Mouse (Mus musculus) adipocyte (in vitro differentiated cells): ENCODE measurements around the gene Atxn7l3.

Experiments used
- DNase-seq: peaks from one replicate; pipeline ENCODE4 v3.0.0-alpha.2; 2016; ENCODE audit warnings: low spot score

Gene Atxn7l3

DNA sequence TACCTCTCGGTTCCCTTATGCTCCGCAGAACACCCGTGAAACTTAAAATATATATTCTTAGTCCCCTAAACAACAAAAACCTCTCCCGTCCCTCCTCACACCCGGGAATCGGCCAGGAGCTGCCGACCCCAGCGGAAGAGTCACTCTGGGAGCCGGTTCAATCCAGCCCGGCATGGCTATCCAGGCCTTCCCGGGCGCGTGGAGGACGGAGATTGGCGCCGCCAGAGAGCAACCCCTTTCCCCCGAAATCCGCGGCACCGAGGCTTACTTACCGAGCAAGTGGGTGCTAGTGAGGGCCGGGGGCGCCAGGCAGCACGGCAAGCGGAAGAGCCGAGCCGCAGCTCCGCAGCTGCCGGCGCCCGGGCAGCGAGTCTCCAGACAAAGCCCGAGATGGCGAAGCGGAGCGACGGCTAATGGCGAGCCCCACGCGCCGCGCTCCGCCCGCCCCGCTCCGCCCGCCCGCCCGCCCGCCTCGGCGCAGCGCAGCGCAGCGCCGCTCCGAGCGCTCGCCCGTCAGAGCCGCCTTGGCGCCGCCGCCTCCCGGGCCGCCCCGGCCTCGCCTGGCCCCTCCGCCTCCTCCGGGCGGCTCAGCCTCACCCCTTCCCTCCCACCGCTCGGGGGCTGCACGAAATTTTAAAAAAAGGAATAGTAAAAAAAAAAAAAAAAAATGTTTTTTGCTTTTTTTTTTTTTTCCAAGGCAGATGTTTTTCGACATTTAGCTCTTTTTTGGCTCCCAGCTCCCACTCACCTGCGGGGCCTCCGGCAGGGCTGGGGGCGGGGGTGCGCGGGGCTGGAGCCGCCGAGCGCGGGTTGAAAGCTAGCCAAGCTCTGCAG is 22.4 kb upstream of the Atxn7l3 start:
- peak; percentile 58 for DNase-seq

DNA sequence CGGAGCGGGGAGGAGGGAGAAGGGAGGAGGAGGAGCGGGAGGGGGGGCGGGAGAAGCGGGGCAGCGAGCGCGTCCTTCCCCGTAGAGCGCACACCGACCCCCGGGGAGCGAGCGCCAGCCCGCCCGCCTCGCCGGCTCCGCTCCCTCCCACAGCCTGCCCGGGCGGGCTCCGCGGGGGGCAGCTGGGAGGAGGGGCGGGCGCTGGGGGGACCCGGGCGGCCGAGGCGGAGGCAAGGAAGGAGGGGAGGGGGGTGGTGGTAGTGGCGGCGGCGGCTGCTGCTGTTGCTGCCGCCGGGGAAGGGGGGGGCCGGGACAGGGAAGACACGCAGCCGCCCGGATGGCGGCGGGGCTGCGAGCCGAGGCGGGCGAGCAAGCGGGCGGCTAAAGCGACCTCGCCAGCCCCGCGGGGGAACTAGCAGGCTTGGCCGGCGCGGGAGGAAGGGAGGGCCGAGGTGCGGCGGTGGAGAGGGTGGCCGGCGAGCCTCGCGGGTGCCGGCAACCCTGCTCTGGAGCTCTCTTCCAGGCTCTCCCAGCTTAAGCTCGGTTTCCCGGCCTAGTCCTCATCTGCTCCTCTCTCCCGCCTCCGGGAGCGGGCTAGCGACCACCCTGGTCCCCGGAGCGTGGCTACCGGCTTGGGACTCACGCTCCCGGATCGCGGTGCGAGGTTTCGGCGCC is 21.6 kb upstream of the Atxn7l3 start:
- DNase-seq = peak; percentile 63

DNA sequence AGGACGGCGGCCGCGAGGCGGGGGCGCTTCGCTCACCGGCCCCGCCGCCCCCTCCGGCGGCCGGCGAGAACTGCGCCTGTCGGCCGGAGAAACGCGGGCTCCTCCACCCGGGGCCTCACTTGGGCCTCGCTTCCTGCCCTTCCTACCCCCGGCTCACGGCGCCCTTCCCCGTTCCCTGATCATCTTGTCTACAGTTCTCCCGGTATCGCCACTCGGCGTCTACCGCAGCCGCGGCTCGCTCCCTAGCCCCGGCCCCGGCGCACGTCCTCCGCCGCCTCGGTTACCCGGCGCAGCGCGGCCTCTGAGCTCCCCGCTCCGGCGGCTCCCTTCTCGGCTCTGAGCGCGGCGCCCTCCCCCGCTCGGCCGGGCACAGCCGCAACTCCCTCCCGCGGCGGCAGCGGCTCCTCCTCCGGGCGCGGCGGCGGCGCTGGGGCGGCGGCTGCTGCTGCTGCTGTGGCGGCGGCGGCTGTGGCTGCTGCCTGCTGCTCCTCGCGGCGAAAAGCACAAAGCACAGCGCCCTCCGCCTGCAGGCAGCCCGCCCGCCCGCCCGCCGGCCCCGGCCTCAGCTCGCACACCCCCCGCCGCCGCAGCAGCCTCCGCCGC is 21.0 kb upstream of the Atxn7l3 start:
- DNase-seq = peak; percentile 55

DNA sequence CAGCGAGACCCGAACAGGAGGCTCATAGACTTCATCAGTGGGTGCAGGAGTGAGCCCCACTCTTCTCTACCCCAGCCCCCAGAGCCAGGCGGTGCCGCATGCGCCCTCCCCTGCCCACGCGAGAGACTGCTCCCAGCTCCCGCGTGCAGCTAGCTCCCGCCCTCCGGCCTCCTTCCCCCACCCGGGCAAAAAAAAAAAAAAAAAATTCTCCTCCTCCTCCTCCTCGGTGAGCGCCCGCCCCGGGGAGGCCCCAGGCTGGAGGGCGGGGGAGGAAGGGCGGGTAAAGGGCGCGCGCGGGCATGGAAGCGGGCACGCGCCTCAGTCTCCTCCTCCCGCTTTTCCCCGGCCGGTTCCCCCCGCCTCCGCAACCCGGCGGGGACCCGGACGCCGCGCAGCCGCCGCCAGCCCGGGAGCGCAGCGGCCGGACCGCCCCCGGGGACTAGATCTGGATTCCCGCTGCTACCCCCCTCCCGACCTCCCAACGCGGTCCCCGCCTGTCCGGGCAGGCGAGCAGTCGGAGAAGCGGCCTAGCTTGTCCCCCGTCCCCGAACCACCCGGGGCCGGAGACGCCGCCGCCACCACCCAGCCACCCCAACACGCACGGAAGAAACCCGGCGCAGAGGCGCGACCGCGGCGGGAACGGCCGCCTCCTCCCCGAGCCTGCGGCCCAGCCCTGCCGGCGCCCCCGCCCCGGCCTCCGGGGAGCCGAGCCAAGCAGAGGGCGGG is 20.3 kb upstream of the Atxn7l3 start:
- DNase-seq = peak; percentile 84

DNA sequence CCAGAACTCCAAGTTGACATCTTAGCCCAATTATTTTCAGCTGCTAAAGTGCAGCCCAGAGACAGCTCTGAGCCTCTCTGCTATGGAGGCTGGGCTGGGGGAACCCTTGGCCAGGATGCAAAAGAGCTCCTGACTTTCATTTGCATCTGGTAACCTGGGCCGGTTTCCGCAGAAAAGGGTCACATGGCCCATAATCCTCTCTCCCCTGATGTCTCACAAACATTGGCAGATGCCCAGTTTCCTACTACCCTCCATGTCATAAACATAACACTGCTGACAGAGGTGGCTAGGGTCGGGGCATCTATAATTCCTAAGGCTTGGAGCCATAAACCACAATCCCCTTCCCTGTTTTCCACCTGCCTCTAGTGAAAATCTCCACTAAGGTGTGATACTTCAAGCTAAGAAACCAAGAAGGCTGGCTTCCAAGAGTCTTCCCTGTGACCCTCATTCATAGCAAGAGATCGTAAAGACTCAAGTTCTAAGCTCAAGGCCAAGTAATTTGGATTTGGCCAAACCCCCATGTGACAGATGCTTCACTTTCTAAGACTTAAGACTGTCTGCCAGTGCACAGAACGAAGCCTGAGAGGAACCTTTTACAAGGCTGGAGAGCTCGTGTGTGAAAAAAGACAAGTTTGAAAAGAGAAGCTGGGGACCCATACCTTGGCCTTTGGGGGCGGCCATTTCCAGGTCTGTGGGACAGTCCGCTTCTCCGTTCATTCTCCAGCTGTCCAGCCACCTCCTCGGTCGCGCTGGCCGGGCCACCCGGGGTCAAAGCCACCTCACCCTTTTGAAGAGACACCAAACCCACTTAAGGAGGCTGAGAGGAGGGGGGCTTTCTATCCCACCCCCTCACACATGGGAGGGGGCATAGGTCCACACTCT is 19.5 kb upstream of the Atxn7l3 start:
- peak; percentile 46 for DNase-seq

DNA sequence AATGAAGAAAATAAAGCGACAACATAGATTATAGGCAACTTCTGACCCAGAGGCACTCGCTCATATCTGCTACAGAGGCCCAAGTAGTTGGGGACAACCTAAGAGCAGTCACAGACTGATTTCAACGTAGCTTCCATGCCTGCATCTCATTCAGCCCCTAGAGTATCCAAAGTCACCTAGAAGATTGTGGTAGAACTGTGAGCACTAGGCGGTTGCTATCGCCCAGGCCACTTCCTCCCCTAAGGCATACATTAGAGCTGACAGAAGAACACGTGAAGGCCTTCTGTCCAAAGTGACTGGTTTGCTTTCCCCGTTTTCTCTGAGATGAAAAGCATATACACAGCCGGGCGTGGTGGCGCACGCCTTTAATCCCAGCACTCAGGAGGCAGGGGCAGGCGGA is 17.9 kb upstream of the Atxn7l3 start:
- no peak for DNase-seq

DNA sequence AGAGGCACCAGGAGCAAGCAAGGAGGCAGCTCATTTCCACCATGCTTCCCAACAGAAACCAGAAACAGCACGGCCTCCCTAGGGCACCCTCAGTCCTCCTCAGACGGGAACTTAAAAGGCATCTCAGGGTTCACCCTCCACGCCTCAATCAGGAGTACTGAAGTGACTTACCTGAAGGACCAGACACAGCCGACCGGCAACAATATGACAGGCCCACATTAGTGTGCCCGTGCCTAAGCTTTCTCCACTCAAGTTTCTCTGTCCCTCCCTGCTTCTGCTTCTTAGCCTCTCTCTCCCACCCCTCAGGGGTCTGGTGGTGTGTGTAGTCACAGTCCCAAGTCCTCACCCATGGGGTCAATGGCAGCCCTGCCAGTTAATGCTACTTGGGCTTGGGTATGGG is 16.2 kb upstream of the Atxn7l3 start:
- DNase-seq = no peak

DNA sequence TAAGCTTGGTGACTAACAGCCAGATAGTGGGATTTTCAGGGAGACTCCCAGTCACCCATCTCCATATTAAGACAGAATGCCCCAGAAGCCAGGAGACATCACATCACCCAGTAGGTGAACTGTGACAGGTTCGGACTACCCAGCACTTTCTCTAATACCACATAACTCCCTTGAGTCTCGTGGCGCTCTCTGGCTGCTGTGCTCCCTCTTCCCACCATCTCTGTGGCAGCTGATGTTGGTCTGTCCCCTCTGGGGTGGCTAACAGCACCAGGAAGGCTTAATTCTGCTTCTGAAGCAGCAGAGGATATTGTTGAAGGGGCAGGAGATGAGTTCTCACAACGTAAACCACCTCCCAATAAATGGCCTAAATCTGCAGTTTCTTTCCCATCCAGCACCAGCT is 15.5 kb upstream of the Atxn7l3 start:
- no peak for DNase-seq

DNA sequence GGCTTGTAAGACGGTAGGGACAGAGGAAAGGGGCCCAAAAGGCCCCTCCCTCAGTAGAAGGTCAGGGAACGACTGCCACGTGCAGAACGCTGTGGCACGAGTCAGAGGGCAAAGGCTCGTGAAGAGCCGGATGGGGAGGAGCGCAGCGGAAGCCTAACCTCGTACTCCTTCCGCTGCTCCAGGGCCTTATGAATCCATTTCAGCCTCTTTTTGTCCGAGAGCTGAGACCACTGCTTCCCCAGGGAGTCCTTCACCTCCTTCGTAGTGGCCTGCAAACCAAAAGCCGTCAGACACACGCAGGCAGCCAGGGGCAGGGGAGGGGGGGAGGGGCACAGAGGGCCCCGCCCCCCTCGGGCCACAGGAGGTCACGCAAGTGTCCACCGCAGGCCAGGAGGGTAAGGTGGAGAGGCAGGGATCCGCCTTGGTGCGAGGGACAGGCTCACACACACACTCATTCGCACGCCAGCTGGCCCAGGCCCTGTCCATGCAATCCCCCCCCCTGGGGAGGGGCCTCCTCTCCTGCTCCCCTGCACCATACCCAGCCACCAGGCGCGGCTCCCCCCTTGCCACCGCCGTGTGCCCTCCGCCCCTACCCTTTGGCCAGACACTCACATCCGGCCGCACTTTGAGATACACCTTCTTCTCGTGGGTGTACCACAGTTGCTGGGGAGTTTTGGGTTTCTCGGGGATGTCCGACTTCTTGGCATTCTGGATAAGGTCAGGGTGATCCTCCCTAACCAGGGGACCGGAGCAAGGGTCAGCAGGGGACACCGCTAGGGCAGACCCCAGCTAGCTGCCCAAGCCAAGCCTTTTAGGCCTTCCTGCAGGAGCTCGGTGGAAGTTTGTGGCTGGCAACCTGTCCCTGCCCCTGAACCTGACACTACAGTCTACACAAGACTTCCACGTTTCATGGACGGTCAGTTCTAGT is 14.6 kb upstream of the Atxn7l3 start:
- DNase-seq = no peak

DNA sequence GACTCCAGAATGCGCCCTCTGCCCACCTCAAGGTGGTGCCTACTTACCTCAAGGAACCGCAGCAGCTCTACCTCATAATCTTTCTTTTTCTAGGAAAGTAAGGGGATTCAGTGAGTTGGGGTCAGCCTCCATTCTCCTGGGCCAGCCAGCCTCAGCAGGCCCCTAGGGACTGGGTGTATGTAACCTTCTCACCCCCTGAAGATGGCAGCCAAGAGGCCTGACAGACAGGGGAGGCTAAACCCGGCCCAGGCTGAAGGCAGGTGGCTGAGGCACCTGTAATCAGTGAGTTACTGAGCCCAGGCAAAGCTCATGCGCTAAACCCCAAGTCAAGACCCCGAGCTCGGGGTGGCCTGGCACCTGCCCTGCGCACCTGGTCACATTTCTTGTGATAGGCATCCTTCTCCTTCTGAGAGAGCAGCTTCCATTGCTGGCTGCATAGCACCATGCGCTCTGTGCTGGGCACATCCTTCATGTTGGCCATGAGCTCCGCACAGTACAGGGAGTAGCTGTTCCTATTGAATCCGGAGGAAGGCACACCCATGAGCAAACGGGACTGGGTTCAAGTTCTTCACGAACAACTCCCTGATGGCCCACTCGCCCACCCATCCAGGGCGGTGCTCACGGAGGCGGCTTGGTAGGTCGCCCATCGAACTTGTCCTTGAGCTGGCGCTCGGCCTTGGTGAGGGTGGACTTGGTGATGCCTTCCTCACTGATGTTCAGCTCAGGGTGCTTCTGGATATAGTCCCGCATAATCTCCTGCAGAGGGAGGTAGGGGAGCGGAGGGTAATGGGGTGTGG is 13.6 kb upstream of the Atxn7l3 start:
- DNase-seq = no peak

DNA sequence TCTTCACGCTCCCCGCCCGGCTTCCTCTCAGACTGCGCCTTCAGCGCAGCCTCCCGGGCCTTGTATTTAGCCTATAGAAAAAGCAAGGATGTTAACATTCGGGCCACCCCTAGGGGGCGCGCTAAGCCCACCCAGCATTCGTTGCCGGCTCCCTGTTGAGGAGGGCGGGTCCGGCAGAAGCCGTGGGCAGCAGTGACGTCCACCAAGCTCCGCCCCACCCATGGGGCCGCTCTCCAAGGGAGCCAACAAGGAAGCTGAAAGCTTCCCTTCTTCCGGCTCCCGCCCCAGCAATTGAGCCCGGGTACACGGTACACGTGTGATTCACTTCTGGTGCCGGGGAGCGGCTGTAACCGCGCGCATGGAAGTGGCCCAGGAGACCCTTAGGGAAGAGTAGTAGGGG is 12.5 kb upstream of the Atxn7l3 start:
- DNase-seq = peak; percentile 88

DNA sequence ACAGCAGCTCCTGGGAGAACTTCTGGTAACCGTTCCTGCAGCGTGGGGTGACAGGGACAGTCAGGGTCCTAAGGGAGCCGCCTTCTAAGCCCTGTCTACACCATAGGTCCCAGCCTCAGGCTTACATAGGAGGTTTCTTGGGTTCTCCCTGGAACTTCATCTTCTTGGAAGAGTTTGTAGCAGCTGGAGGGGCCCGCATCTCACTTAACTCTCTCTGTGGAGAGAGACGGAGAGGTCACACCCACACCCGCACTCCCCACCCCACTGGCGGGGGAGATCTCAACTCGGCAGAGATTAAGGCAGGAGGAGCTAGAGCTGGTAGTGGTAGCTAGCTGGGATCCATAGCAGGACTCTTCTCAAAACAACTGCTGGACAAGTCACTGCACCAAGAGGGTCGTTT is 11.7 kb upstream of the Atxn7l3 start:
- DNase-seq = no peak

DNA sequence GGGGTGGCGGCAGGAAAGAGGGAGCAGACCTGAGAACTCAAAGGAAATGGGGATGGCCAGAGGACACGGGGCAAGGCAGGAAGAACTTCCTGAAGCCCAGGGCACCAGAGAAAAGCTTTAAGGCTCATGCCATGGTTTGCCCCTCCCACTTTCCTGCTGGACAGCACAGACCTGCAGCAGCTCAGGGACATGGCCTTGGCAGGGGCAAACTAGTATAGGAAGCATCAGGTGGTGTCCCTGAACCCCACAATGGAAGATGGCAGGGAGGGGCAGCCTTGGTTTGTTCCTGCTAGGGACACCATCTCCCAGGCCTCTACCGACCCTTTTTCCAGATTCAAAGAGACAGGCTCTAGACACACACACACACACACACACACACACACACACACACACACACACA is 8.9 kb upstream of the Atxn7l3 start:
- DNase-seq = no peak

DNA sequence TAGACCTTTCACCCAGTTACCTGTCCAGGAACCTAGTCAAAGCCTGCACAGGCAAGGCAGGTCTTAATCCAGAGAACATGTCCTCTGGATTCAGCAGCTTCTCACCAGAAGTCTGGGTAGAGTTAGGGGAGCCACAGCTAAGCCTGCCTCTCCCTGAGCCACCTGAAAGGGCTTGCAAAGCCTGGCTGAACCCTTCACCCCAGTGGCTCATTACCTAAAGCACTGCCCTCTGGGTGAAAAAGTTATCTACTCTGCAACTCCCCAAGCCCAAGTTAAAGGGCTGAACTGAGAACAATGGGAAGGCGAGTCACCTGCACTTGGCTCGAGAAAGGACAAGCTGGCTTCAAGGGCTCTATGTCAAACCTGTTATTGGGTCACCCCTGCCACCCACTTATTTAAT is 7.7 kb upstream of the Atxn7l3 start:
- DNase-seq = no peak

DNA sequence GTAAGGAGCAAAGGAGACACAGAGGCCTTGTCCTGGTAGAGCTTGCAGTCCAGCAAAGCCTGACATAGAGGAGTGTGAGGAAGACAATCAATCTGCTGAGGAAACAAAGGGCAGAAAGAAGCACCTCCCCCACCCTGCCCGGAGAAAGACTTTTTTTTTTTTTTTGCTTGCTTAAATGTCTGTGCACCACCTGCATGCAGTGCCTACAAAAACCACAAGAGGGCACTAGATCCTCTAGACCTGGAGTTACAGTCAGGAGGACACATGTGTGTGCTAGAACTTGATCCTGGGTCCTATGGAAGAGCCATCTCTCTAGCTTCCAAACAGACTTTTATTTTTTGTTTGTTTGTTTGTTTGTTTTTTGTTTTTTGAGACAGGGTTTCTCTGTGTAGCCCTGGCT is 3.4 kb upstream of the Atxn7l3 start:
- peak; percentile 67 for DNase-seq

DNA sequence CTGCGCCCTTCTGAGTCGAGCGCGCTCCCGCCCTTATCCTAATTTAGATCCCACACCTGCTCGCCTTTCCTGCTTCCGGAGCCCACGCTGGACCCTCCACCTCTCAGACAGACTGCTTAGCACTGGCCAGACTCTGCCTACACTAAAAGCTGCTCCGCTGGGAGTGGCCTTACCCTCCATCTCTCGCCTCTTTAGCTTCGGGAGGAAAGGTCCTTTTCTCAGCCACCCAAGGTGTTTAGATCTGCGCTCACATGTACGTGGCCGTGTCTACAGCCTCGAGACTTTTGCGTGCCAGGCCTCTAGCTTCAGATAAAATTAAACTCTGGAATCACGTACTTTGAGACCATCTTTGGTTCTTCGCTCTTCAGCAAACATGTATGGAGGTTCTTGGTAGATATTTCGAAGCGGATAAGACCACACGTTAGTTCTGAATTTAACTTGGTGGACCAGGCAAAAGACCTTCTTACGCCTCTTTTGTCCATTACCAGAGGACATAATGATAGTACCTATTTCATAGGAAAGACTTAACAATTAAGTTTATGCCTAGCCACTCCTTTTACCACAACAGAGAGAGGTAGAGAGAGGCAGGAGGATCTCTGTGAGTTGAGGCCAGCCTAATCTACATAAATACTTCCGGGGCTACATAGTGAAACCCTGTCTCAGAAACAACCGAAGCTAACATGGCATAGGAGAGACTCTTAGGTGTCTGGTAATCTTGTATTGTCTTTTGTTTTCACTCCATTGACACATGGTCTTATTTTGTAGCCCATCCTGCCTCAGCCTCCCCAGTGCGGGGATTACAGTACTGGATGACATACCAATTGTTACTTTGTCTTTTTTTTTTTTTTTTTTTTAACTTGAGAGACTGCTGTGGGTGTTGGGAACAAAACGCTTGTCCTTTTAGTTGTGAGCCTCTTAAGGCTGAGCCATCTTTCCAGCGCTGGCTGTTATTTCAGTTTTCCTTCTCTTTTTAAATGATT is 1.4 kb upstream of the Atxn7l3 start:
- no peak for DNase-seq

DNA sequence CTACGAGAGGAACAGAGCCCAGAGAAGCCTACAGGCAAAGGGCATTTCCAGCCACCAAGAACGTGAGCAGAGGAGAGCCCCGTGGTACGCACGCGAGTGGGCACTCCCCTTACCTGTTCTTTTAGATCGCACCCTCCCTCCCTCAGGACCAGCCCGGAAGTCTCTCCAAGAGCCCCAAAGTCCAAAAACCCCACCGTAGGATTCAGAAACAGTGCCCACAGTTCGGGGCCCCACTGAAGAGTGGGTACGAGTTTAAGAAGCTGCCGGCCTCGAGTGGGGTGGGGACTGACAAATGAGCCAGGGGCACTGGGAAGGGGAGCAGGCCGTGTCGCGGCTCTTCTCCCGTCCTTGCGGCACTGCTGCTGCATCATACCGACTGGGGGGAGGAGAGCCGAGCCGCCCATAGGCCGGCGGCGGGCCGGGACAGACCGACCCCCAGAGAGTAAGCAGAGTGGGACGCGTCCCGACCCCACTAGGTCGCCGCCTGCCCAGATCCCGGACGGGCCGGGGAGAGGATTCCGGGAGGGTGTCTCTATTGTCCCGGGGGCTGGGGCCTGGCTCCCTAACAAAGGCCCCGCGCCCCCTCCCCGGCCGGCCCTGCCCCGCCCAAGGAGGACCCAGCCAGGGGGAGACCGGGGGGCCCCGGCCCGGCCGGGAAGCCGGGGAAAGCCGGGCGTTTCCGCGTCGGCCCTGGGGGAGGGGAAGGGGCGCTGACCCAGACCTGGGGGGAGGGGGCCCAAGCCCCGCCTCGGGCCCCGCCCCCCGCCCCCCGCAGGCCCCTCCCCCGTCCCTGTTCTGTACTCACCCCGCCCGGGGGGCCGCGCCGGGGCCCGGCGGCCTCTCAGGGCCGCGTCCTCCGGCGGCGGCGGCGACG is 596 bp downstream of the Atxn7l3 start:
- peak; percentile 58 for DNase-seq
